ENCODE assay signal across 16 mouse cellular contexts in genomic region chr1:40829213-40829914, GRCm38 (mm10). TPM values are rescaled to one million over a fixed set of nuclear protein-coding genes. Genes with fewer than 3 reads are reported as not detected.
DNase-seq lines count a peak whose midpoint lies in the region; ATAC-seq and TF ChIP-seq lines count a peak whose summit lies in the region.
"Had no signal": no experiment of that assay in that cellular context is flagged by ENCODE, and none has a peak within 500 bp of the region (broad histone marks: within the 10 kb centered on the region; RNA-seq: fewer than 3 reads in every experiment).

No protein-coding gene starts in this region.

- peak; percentile 8 for DNase-seq in cerebellum, adult 9-11 months
- no peak for DNase-seq in cerebellum, postnatal 14 days
- DNase-seq in ovary, postnatal 36 days (ENCODE audit: low spot score) = peak; percentile 13
- no peak for DNase-seq in ovary, postnatal 14 days (ENCODE audit: low spot score)
- peak; percentile 61 to 62 for DNase-seq in heart, adult 9 months (ENCODE audit: low spot score in 2 of 2)
- DNase-seq in skeletal muscle tissue, adult 2 months (ENCODE audit: low read depth, low spot score) = peak; percentile 83
- no peak for DNase-seq in lung, postnatal 0 days (ENCODE audit: low spot score)
- DNase-seq: kidney, adult 18-20 months; lung, adult 18-20 months; thymus, adult 18-20 months had no signal

- H3K36me3 ChIP-seq in lung, postnatal 0 days (ENCODE audit: insufficient read depth, low read length) = no peaks in the 10 kb centered on the region
- H3K36me3 ChIP-seq: embryonic facial prominence, embryonic 13.5 days; hindbrain, embryonic 15.5 days; limb, embryonic 15.5 days had no signal

- H3K9me3 ChIP-seq in lung, postnatal 0 days (ENCODE audit: low read length) = no peaks in the 10 kb centered on the region
- H3K9me3 ChIP-seq: embryonic facial prominence, embryonic 13.5 days; hindbrain, embryonic 15.5 days; limb, embryonic 15.5 days had no signal

- H3K4me3 ChIP-seq in lung, postnatal 0 days (ENCODE audit: low read depth, low read length) = no peak overlapping the region
- H3K4me3 ChIP-seq: embryonic facial prominence, embryonic 13.5 days; hindbrain, embryonic 15.5 days; layer of hippocampus, adult 2 months; limb, embryonic 15.5 days had no signal

- H3K27ac ChIP-seq in lung, postnatal 0 days (ENCODE audit: low read length) = no peak overlapping the region
- H3K27ac ChIP-seq: embryonic facial prominence, embryonic 13.5 days; hindbrain, embryonic 15.5 days; layer of hippocampus, adult 2 months; limb, embryonic 15.5 days had no signal

- no peaks in the 10 kb centered on the region for H3K27me3 ChIP-seq in lung, postnatal 0 days (replicated peaks; ENCODE audit: insufficient read depth, low read length)
- H3K27me3 ChIP-seq: embryonic facial prominence, embryonic 13.5 days; hindbrain, embryonic 15.5 days; limb, embryonic 15.5 days had no signal

- no peaks in the 10 kb centered on the region for H3K4me1 ChIP-seq in lung, postnatal 0 days (ENCODE audit: insufficient read depth, low read depth, low read length)
- H3K4me1 ChIP-seq: embryonic facial prominence, embryonic 13.5 days; hindbrain, embryonic 15.5 days had no signal

- H3K9ac ChIP-seq in lung, postnatal 0 days (replicated peaks; ENCODE audit: low read depth) = no peak overlapping the region
- H3K9ac ChIP-seq: embryonic facial prominence, embryonic 13.5 days; hindbrain, embryonic 15.5 days; limb, embryonic 15.5 days had no signal

- ATAC-seq in lung, postnatal 0 days = no peak
- ATAC-seq: midbrain, embryonic 16.5 days had no signal

- TF ChIP-seq EP300 in lung, postnatal 0 days (IDR thresholded peaks at IDR 0.05) = no peak

- WGBS in lung, postnatal 0 days = 69% methylated on average over 10 of the region's 10 CpGs

- no peak for TF ChIP-seq CTCF in lung, postnatal 0 days (IDR thresholded peaks at IDR 0.05)

- H3K4me2 ChIP-seq in lung, postnatal 0 days (replicated peaks; ENCODE audit: low read depth, low read length) = no peak overlapping the region
- H3K4me2 ChIP-seq: embryonic facial prominence, embryonic 13.5 days; hindbrain, embryonic 15.5 days; limb, embryonic 15.5 days had no signal

RNA-seq across cellular contexts. Expression of gene Tmem182, which starts 24.0 kb away (rescaled TPM):
- polyA plus RNA-seq in lung, postnatal 0 days (2015; fragmentation: Nextera tagmentation; extraction: Ambion mirVana) = 0.57 and 1.1 TPM in 2 replicates
- polyA plus RNA-seq: forebrain, embryonic 11.5 days had no signal

RNA-seq across cellular contexts. Expression of gene Mfsd9, which starts 38.9 kb away (rescaled TPM):
- polyA plus RNA-seq in lung, postnatal 0 days (2015; fragmentation: Nextera tagmentation; extraction: Ambion mirVana) = 2.4 and 3.0 TPM in 2 replicates

Comparison
In these comparisons a context has a peak if more than half of its experiments do, and no peak if none do; other contexts are left out.
1. DNase-seq: peak in cerebellum, adult 9-11 months (single experiment), ovary, postnatal 36 days (single experiment), heart, adult 9 months (2 of 2) and skeletal muscle tissue, adult 2 months (single experiment); none in cerebellum, postnatal 14 days (0 of 2), ovary, postnatal 14 days (single experiment) and lung, postnatal 0 days (single experiment).